10 mouse cellular contexts compared by ENCODE assay signal in the genomic region with DNA sequence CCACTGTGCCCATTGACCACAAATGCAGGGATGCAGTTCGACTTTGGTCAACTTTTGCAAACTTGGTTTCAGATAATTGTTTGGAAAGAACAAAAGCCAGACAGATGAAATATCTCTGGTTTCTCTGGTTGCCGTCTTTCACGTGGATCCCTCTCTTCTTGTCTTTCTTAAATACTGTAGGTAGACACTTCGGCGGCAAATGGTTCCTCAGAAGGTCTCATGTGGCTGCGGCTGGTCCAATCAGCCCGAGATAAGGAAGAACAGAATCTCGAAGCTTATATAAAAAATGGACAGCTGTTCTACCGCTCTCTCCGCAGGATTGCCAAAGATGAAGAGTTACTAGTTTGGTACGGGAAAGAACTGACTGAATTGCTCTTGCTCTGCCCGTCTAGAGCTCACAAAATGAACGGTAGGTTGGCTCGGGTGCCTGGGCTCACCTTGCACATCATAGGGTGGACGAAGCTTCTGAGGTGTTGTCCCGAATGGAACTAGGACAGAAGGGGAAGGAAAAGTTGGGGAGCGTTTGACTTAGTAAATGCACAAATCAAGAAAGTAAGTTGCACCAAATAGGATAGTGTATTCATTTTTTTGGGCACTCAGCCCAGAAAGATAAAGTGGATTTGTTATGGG. TPM values are rescaled to one million over a fixed set of nuclear protein-coding genes. Genes with fewer than 3 reads are reported as not detected.
DNase-seq lines count a peak whose midpoint lies in the region; ATAC-seq and TF ChIP-seq lines count a peak whose summit lies in the region.
"Had no signal": no experiment of that assay in that cellular context is flagged by ENCODE, and none has a peak within 500 bp of the region (broad histone marks: within the 10 kb centered on the region; RNA-seq: fewer than 3 reads in every experiment).

No protein-coding gene starts in this region.

- H3K27ac ChIP-seq in embryonic facial prominence, embryonic 10.5 days (replicated peaks): no peak overlapping the region
- no peak overlapping the region for H3K27ac ChIP-seq in hindbrain, embryonic 15.5 days (replicated peaks)
- no peak overlapping the region for H3K27ac ChIP-seq in thymus, adult 2 months (ENCODE audit: control insufficient read depth, insufficient read depth, low read length)

- H3K9me3 ChIP-seq in embryonic facial prominence, embryonic 10.5 days: no peaks in the 10 kb centered on the region
- H3K9me3 ChIP-seq in hindbrain, embryonic 15.5 days: no peaks in the 10 kb centered on the region

- peaks cover 100% of the 10 kb centered on the region for H3K27me3 ChIP-seq in embryonic facial prominence, embryonic 10.5 days (replicated peaks; ENCODE audit: low read depth, poor library complexity, severe bottlenecking)
- H3K27me3 ChIP-seq in hindbrain, embryonic 15.5 days: peaks cover 53% of the 10 kb centered on the region
- no peaks in the 10 kb centered on the region for H3K27me3 ChIP-seq in myocyte (ENCODE audit: control insufficient read depth, insufficient read depth, insufficient read length)
- H3K27me3 ChIP-seq in thymus, adult 2 months (ENCODE audit: control insufficient read depth, insufficient read depth, low read length): peaks cover 54% of the 10 kb centered on the region

- no peaks in the 10 kb centered on the region for H3K79me2 ChIP-seq in myocyte (ENCODE audit: control insufficient read depth, insufficient read depth)

- peak overlapping the region; percentile 25; the same call in 1 of the 2 replicates for H3K9ac ChIP-seq in hindbrain, embryonic 15.5 days

- no peak for TF ChIP-seq POLR2A in myocyte (IDR thresholded peaks at IDR 0.05; ENCODE audit: insufficient read length, low read depth)
- no peak for TF ChIP-seq POLR2A in thymus, adult 2 months (IDR thresholded peaks at IDR 0.05; ENCODE audit: control insufficient read depth, extremely low read depth, insufficient read depth, low read length, poor library complexity)

- no peak overlapping the region for H3ac ChIP-seq in myocyte (ENCODE audit: control insufficient read depth, insufficient read length)

- no peaks in the 10 kb centered on the region for H3K36me3 ChIP-seq in embryonic facial prominence, embryonic 10.5 days (replicated peaks)
- no peaks in the 10 kb centered on the region for H3K36me3 ChIP-seq in hindbrain, embryonic 15.5 days
- no peaks in the 10 kb centered on the region for H3K36me3 ChIP-seq in myocyte (ENCODE audit: control insufficient read depth, insufficient read depth)
- no peaks in the 10 kb centered on the region for H3K36me3 ChIP-seq in thymus, adult 2 months (ENCODE audit: control insufficient read depth, insufficient read depth, low read length)
- H3K36me3 ChIP-seq: G1E had no signal

- H3K4me3 ChIP-seq in embryonic facial prominence, embryonic 10.5 days: peak overlapping the region; percentile 65; the same call in 1 of the 2 replicates
- H3K4me3 ChIP-seq in hindbrain, embryonic 15.5 days: peak overlapping the region; percentile 49
- H3K4me3 ChIP-seq in myocyte: peak overlapping the region; percentile 19
- H3K4me3 ChIP-seq in thymus, adult 2 months (ENCODE audit: control insufficient read depth, insufficient read depth, low read length): no peak overlapping the region

- H3K4me1 ChIP-seq in embryonic facial prominence, embryonic 10.5 days: peaks cover 38% of the 10 kb centered on the region
- H3K4me1 ChIP-seq in hindbrain, embryonic 15.5 days (replicated peaks): peaks cover 48% of the 10 kb centered on the region
- peaks cover 13% of the 10 kb centered on the region for H3K4me1 ChIP-seq in thymus, adult 2 months (replicated peaks; ENCODE audit: control insufficient read depth, insufficient read depth, low read length)

- peak; percentile 17 to 44 for DNase-seq in layer of hippocampus, postnatal 10 days (ENCODE audit: low spot score in 2 of 2)
- DNase-seq in layer of hippocampus, adult 8-10 months (ENCODE audit: low spot score in 2 of 2): no peak
- peak; percentile 40 for DNase-seq in embryonic facial prominence, embryonic 10.5 days (ENCODE audit: low spot score)
- DNase-seq in thymus, adult 2 months: no peak
- DNase-seq in adrenal gland, adult 18-20 months (ENCODE audit: low spot score in 2 of 2): no peak

- TF ChIP-seq CTCF in thymus, adult 2 months (IDR thresholded peaks at IDR 0.05; ENCODE audit: borderline replicate concordance, control insufficient read depth, extremely low read depth, insufficient read depth, low read length, poor library complexity): no peak

- ATAC-seq in hindbrain, embryonic 15.5 days (ENCODE audit: low FRiP score, low read depth): no peak
- no peak for ATAC-seq in megakaryocyte progenitor cell, adult 5-6 weeks (replicated peaks; ENCODE audit: poor library complexity)

- H3K4me2 ChIP-seq in hindbrain, embryonic 15.5 days: peak overlapping the region; percentile 86
- peak overlapping the region; percentile 52 for H3K4me2 ChIP-seq in myocyte (ENCODE audit: low read depth)

- 2% methylated on average over 17 of the region's 17 CpGs for WGBS in embryonic facial prominence, embryonic 10.5 days
- WGBS in hindbrain, embryonic 15.5 days: 11% methylated on average over 17 of the region's 17 CpGs
- WGBS in thymus, adult 2 months: 8% methylated on average over 17 of the region's 17 CpGs

TF ChIP-seq in myocyte, 11 proteins besides CTCF, POLR2A, EP300 and RAD21:
- TF ChIP-seq USF1 (IDR thresholded peaks at IDR 0.05; ENCODE audit: low read depth): no peak
- no peak for TF ChIP-seq MYOD1 (IDR thresholded peaks at IDR 0.05; ENCODE audit: control insufficient read depth in 1 of 3, insufficient read length in 2 of 3, low read depth in 2 of 3)
- TF ChIP-seq TCF12 (IDR thresholded peaks at IDR 0.05; ENCODE audit: insufficient read depth, poor library complexity, severe bottlenecking): no peak
- no peak for TF ChIP-seq REST (IDR thresholded peaks at IDR 0.05; ENCODE audit: insufficient read depth, insufficient read length)
- no peak for TF ChIP-seq MYOG (IDR thresholded peaks at IDR 0.05; ENCODE audit: control insufficient read depth in 1 of 3, insufficient read depth in 1 of 3, insufficient read length in 2 of 3, low read depth in 2 of 3)
- no peak for TF ChIP-seq SRF (IDR thresholded peaks at IDR 0.05; ENCODE audit: control insufficient read depth, insufficient read length, low read depth)
- no peak for TF ChIP-seq E2F4 (IDR thresholded peaks at IDR 0.05; ENCODE audit: insufficient read depth)

RNA-seq across cellular contexts. Expression of gene Prdm8, which starts 17.4 kb away (rescaled TPM):
- 10 to 100 TPM; 45.0 to 55.4 TPM for total RNA-seq in layer of hippocampus, postnatal 10 days (2021)
- 10 to 100 TPM; 67.7 to 76.1 (median 71.5) TPM for total RNA-seq in layer of hippocampus, adult 8-10 months (2022)
- 0.05 and 0.19 TPM in 2 replicates for polyA plus RNA-seq in embryonic facial prominence, embryonic 10.5 days (2016; fragmentation: Nextera tagmentation; extraction: Ambion mirVana)
- 3.7 and 5.4 TPM in 2 replicates for polyA plus RNA-seq in hindbrain, embryonic 15.5 days (2015; fragmentation: Nextera tagmentation; extraction: Ambion mirVana)
- polyA plus RNA-seq in myocyte (2012; fragmentation: generic; extraction: Trizol): 1.5 TPM
- not detected in 2 replicates for total RNA-seq in megakaryocyte progenitor cell, adult 5-6 weeks (2015)
- not detected in 2 replicates for total RNA-seq in megakaryocyte progenitor cell, adult 5-6 weeks (2017)
- polyA plus RNA-seq in thymus, adult 2 months (2012; rRNA removed): 0.09 and 0.19 TPM in 2 replicates
- total RNA-seq in adrenal gland, adult 18-20 months (2021): under 1 TPM; 0.10 to 0.16 TPM
- total RNA-seq: G1E had no signal
- polyA plus RNA-seq: G1E; kidney, embryonic 14.5 days had no signal

Comparison
In these comparisons a context has a peak if more than half of its experiments do, and no peak if none do; other contexts are left out.
1. DNase-seq: peak in layer of hippocampus, postnatal 10 days (2 of 2) and embryonic facial prominence, embryonic 10.5 days (single experiment); none in layer of hippocampus, adult 8-10 months (0 of 2), thymus, adult 2 months (single experiment) and adrenal gland, adult 18-20 months (0 of 2).
2. RNA of gene Prdm8, which starts 17.4 kb away (total RNA-seq): 67.7 to 76.1 TPM in layer of hippocampus, adult 8-10 months and 45.0 to 55.4 TPM in layer of hippocampus, postnatal 10 days; 0.10 to 0.16 TPM in adrenal gland, adult 18-20 months and not detected in megakaryocyte progenitor cell, adult 5-6 weeks; every median in the first group is over 10 times any median in the second.